15 mouse cellular contexts compared by ENCODE assay signal in genomic region chr6:33310486-33310885, GRCm38 (mm10).
"Had no signal": no experiment of that assay in that cellular context is flagged by ENCODE, and none has a peak within 500 bp of the region (broad histone marks: within the 10 kb centered on the region; RNA-seq: fewer than 3 reads in every experiment).

No protein-coding gene starts in this region.

- H3K4me3 ChIP-seq: layer of hippocampus, adult 2 months; liver, embryonic 12.5 days; liver, embryonic 15.5 days had no signal

- ATAC-seq: liver, embryonic 12.5 days had no signal

- H3K4me2 ChIP-seq: liver, embryonic 12.5 days; liver, embryonic 15.5 days; midbrain, embryonic 11.5 days had no signal

- DNase-seq: kidney, postnatal 25 days; layer of hippocampus, adult 9-11 months; lung, adult 18-20 months; lung, postnatal 10 days; lung, postnatal 4 days; midbrain, embryonic 14.5 days; thymus, adult 2 months; thymus, postnatal 14 days; thymus, postnatal 4 days had no signal

- H3K9me3 ChIP-seq: liver, embryonic 12.5 days; liver, embryonic 15.5 days had no signal

- H3K4me1 ChIP-seq: liver, embryonic 12.5 days; liver, embryonic 15.5 days had no signal

- H3K27ac ChIP-seq: kidney, postnatal 0 days; layer of hippocampus, adult 2 months; liver, embryonic 12.5 days; liver, embryonic 15.5 days; stomach, postnatal 0 days had no signal

- H3K27me3 ChIP-seq: liver, embryonic 12.5 days; liver, embryonic 15.5 days had no signal

- H3K36me3 ChIP-seq: liver, embryonic 15.5 days had no signal

- H3K9ac ChIP-seq: liver, embryonic 12.5 days; liver, embryonic 15.5 days had no signal
